Mouse (Mus musculus): ENCODE measurements around the gene Anapc13. TPM values are rescaled to one million over a fixed set of nuclear protein-coding genes. Genes with fewer than 3 reads are reported as not detected.

The Anapc13 gene
- polyA plus RNA-seq (2012; fragmentation: generic; extraction: Trizol), result 100 to 1,000 TPM; 116 to 483 TPM

DNA sequence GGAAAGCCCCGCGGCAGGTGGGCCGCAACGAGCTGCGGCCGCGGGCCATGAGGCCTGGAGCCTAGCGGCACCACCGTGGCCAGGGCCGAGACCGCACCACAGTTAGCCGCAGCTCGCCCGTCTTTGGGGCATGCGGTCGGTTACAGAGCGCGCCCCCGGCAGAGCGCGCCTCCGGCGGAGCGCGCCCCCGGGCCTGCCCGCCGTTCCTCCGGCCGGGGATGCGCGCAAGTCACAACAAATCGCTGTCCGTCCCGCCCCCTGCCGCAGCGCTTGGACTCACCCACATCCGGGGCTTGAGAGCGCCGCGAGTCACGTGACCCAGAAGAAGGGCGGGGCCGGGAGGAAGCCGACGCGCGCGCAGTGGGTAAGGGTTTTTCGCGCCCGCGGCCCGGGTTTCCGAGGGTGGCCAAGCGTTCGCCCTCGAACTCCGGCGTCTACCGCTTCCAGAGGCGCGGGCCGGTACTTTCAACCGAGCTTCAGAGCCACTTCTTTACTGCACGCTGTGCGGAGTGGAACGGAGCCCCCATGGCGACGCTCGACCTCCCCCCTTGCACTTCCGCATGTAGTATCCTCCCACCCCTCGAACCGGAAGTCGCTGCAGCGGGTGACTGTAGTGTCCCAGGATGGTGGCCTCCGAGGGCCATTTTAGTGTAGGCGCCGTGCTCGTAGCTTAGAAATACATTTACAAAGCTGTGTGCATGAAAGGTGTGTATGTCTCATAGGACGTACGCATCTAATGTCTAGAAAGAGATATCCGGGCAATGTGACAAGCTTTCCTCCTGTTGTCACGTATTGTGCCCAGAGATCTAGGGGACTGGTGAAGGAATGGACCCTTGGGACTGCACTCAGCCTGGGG, at the start of gene Anapc13, which contains the start of gene Cep63:
Gene Anapc13 (plus strand): TSS at position 314 of the 856 bp plus-strand sequence.
Gene Cep63 (minus strand): TSS at position 552 of the 856 bp plus-strand sequence.

Other genes with a start within 250 kb of the Anapc13 start
- gene Ky, start 120.5 kb upstream of the Anapc13 start, polyA plus RNA-seq (2012; fragmentation: generic; extraction: Trizol), result not detected
- gene Cep63, start 238 bp downstream of the Anapc13 start, polyA plus RNA-seq (2012; fragmentation: generic; extraction: Trizol), result 10 to 100 TPM in 1 of 2 experiments, 1 to 10 TPM in 1; 1.7 to 13.5 TPM
- gene Amotl2, start 90.4 kb downstream of the Anapc13 start, polyA plus RNA-seq (2012; fragmentation: generic; extraction: Trizol), result 10 to 100 TPM; 10.8 to 60.8 TPM
- gene Ryk, start 208.6 kb downstream of the Anapc13 start, polyA plus RNA-seq (2012; fragmentation: generic; extraction: Trizol), result 10 to 100 TPM; 18.3 to 76.3 TPM